Mouse (Mus musculus): Measurements from ENCODE around the gene Pik3c2b. TPM values are rescaled to one million over a fixed set of nuclear protein-coding genes. Genes with fewer than 3 reads are reported as not detected.

The Pik3c2b gene
- 3.1 and 4.7 TPM in 2 replicates for total RNA-seq (2012; rRNA removed)

GRCm38 (mm10) chr1:133045011-133045860 is at the start of gene Pik3c2b:
TSS of gene Pik3c2b (plus strand) at chr1:133045667.
- no peak for DNase-seq (ENCODE audit: low read depth, low spot score)
- Histone ChIP-seq H3K4me3 (ENCODE audit: insufficient read depth in 1 of 2, low read depth in 1 of 2, low read length in 2 of 2, poor library complexity in 1 of 2, severe bottlenecking in 1 of 2) (peak within 1 kb of the TSS; percentile 73 to 80), H3K36me3 (ENCODE audit: control insufficient read depth, insufficient read depth, low read length, poor library complexity, severe bottlenecking) (no peaks in the 10 kb centered on the region), H3K9ac (ENCODE audit: insufficient read depth, low read depth, low read length, poor library complexity, severe bottlenecking) (peak within 1 kb of the TSS; percentile 82), H3K4me1 (ENCODE audit: control insufficient read depth in 2 of 2, insufficient read depth in 2 of 2, low read length in 2 of 2, poor library complexity in 1 of 2) (peaks cover 6% of the 10 kb centered on the region in 2 experiments; a peak in 3 of 4 replicates), H3K9me3 (ENCODE audit: control insufficient read depth, insufficient read depth, low read depth, low read length) (no peaks in the 10 kb centered on the region), H3K27ac (ENCODE audit: insufficient read depth, low read depth, low read length, poor library complexity, severe bottlenecking) (0 out of 2 replicates have a peak within 1 kb of the TSS, but pooled peaks have one; percentile 2)
- in situ Hi-C loops (cut with MboI; ENCODE audit: low sequenced_read_pairs in 2 of 2, unreplicated experiment in 2 of 2) = loop anchor here (25.0 kb wide), 1 partner anchor 92 kb away; the partner anchor contains the start of gene Ppp1r15b (in 2 of the 2)
- TF ChIP-seq MAFK (IDR thresholded peaks at IDR 0.05; ENCODE audit: insufficient read depth, low read depth, low read length) = no peak
- TF ChIP-seq CHD2 (IDR thresholded peaks at IDR 0.05; ENCODE audit: low read depth, low read length) = no peak

GRCm38 (mm10) chr1:133000347-133000746 is 45.1 kb upstream of the Pik3c2b start:
- H3K36me3 ChIP-seq (ENCODE audit: control insufficient read depth, insufficient read depth, low read length, poor library complexity, severe bottlenecking) = peaks cover 40% of the 10 kb centered on the region
- in situ Hi-C loops (cut with MboI; ENCODE audit: low sequenced_read_pairs in 2 of 2, unreplicated experiment in 2 of 2) = no loop called here

GRCm38 (mm10) chr1:133006571-133006970 is 38.9 kb upstream of the Pik3c2b start:
- Histone ChIP-seq H3K36me3 (ENCODE audit: control insufficient read depth, insufficient read depth, low read length, poor library complexity, severe bottlenecking) (peaks cover 43% of the 10 kb centered on the region), H3K4me3 (ENCODE audit: insufficient read depth in 1 of 2, low read depth in 1 of 2, low read length in 2 of 2, poor library complexity in 1 of 2, severe bottlenecking in 1 of 2) (no peak overlapping the region), H3K9me3 (ENCODE audit: control insufficient read depth, insufficient read depth, low read depth, low read length) (no peaks in the 10 kb centered on the region), H3K4me1 (ENCODE audit: control insufficient read depth in 2 of 2, insufficient read depth in 2 of 2, low read length in 2 of 2, poor library complexity in 1 of 2) (no peaks in the 10 kb centered on the region), H3K9ac (ENCODE audit: insufficient read depth, low read depth, low read length, poor library complexity, severe bottlenecking) (no peak overlapping the region), H3K27ac (ENCODE audit: insufficient read depth, low read depth, low read length, poor library complexity, severe bottlenecking) (no peak overlapping the region)
- DNase-seq (ENCODE audit: low read depth, low spot score) = no peak
- TF ChIP-seq CHD2 (IDR thresholded peaks at IDR 0.05; ENCODE audit: low read depth, low read length) (no peak), HCFC1 (IDR thresholded peaks at IDR 0.05; ENCODE audit: borderline replicate concordance, insufficient read depth, low read length) (no peak), MAFK (IDR thresholded peaks at IDR 0.05; ENCODE audit: insufficient read depth, low read depth, low read length) (no peak), ZNF384 (IDR thresholded peaks at IDR 0.05; ENCODE audit: low read depth, low read length) (no peak), ZC3H11A (IDR thresholded peaks at IDR 0.05; ENCODE audit: borderline replicate concordance, low read depth, low read length) (no peak)
- in situ Hi-C loops (cut with MboI; ENCODE audit: low sequenced_read_pairs in 2 of 2, unreplicated experiment in 2 of 2) = no loop called here

More at GRCm38 (mm10) chr1:133000347-133000746, 45.1 kb upstream of the Pik3c2b start:
- Histone ChIP-seq H3K4me1 (ENCODE audit: control insufficient read depth in 2 of 2, insufficient read depth in 2 of 2, low read length in 2 of 2, poor library complexity in 1 of 2) (no peaks in the 10 kb centered on the region), H3K4me3 (ENCODE audit: insufficient read depth in 1 of 2, low read depth in 1 of 2, low read length in 2 of 2, poor library complexity in 1 of 2, severe bottlenecking in 1 of 2) (no peak overlapping the region), H3K9me3 (ENCODE audit: control insufficient read depth, insufficient read depth, low read depth, low read length) (no peaks in the 10 kb centered on the region), H3K9ac (ENCODE audit: insufficient read depth, low read depth, low read length, poor library complexity, severe bottlenecking) (no peak overlapping the region), H3K27ac (ENCODE audit: insufficient read depth, low read depth, low read length, poor library complexity, severe bottlenecking) (no peak overlapping the region)
- TF ChIP-seq ZNF384 (IDR thresholded peaks at IDR 0.05; ENCODE audit: low read depth, low read length) = no peak
- TF ChIP-seq ZC3H11A (IDR thresholded peaks at IDR 0.05; ENCODE audit: borderline replicate concordance, low read depth, low read length) = no peak
- no peak for TF ChIP-seq MAFK (IDR thresholded peaks at IDR 0.05; ENCODE audit: insufficient read depth, low read depth, low read length)
- TF ChIP-seq HCFC1 (IDR thresholded peaks at IDR 0.05; ENCODE audit: borderline replicate concordance, insufficient read depth, low read length) = no peak
- no peak for TF ChIP-seq CHD2 (IDR thresholded peaks at IDR 0.05; ENCODE audit: low read depth, low read length)
- no peak for DNase-seq (ENCODE audit: low read depth, low spot score)

- H3K4me3 ChIP-seq (ENCODE audit: insufficient read depth in 1 of 2, low read depth in 1 of 2, low read length in 2 of 2, poor library complexity in 1 of 2, severe bottlenecking in 1 of 2) = peak overlapping the region in 1 of 2 experiments; percentile 36; a peak in 2 of 4 replicates
- H3K27ac ChIP-seq (ENCODE audit: insufficient read depth, low read depth, low read length, poor library complexity, severe bottlenecking) = peak overlapping the region; percentile 36; the same call in 1 of the 2 replicates
- H3K36me3 ChIP-seq (ENCODE audit: control insufficient read depth, insufficient read depth, low read length, poor library complexity, severe bottlenecking) = peaks cover 36% of the 10 kb centered on the region
- H3K9ac ChIP-seq (ENCODE audit: insufficient read depth, low read depth, low read length, poor library complexity, severe bottlenecking) = no peak overlapping the region
- TF ChIP-seq HCFC1 (IDR thresholded peaks at IDR 0.05; ENCODE audit: borderline replicate concordance, insufficient read depth, low read length) = no peak
- TF ChIP-seq ZC3H11A (IDR thresholded peaks at IDR 0.05; ENCODE audit: borderline replicate concordance, low read depth, low read length) = no peak
- TF ChIP-seq ZNF384 (IDR thresholded peaks at IDR 0.05; ENCODE audit: low read depth, low read length) = 0 out of 2 replicates have a peak, but pooled peaks have one; percentile 14
- peaks cover 1 to 2% of the 10 kb centered on the region in 2 experiments; a peak in 1 of 4 replicates for H3K4me1 ChIP-seq (ENCODE audit: control insufficient read depth in 2 of 2, insufficient read depth in 2 of 2, low read length in 2 of 2, poor library complexity in 1 of 2)
- DNase-seq (ENCODE audit: low read depth, low spot score) = no peak
- no peaks in the 10 kb centered on the region for H3K9me3 ChIP-seq (ENCODE audit: control insufficient read depth, insufficient read depth, low read depth, low read length)
- in situ Hi-C loops (cut with MboI; ENCODE audit: low sequenced_read_pairs in 2 of 2, unreplicated experiment in 2 of 2) = no loop called here
Measured at GRCm38 (mm10) chr1:133011955-133012841, 33.3 kb upstream of the Pik3c2b start.
